Mouse (Mus musculus): ENCODE measurements around the gene Srf. TPM values are rescaled to one million over a fixed set of nuclear protein-coding genes. Genes with fewer than 3 reads are reported as not detected.
A peak's percentile ranks its signal among the peaks of the same experiment; 100 is the strongest.

Srf gene
- polyA plus RNA-seq, 1 experiment from 2014 or later = 8.9 TPM

GRCm38 (mm10) chr17:46593124-46593523, 37.1 kb upstream of the Srf start:
- Histone ChIP-seq H3K4me2 (ENCODE audit: low read depth, low read length) (no peak overlapping the region), H3K27me3 (ENCODE audit: control insufficient read depth, insufficient read depth, low read length) (no peaks in the 10 kb centered on the region), H3K9ac (ENCODE audit: low read length) (no peak overlapping the region), H3K9me3 (replicated peaks; ENCODE audit: control insufficient read depth, low read length) (no peaks in the 10 kb centered on the region), H3K27ac (ENCODE audit: low read length) (peak overlapping the region; percentile 71), H3K4me1 (ENCODE audit: control insufficient read depth, insufficient read depth, low read length) (peaks cover 26% of the 10 kb centered on the region), H3K36me3 (ENCODE audit: control insufficient read depth, insufficient read depth, low read length) (no peaks in the 10 kb centered on the region), H3K4me3 (replicated peaks; ENCODE audit: low read length) (no peak overlapping the region)
- ATAC-seq (ENCODE audit: insufficient read depth, low FRiP score) = 0 out of 2 replicates have a peak, but pooled peaks have one; percentile 18
- WGBS = 73% methylated on average over 4 of the region's 4 CpGs

- no peaks in the 10 kb centered on the region for H3K27me3 ChIP-seq (ENCODE audit: control insufficient read depth, insufficient read depth, low read length)
- no peak overlapping the region for H3K4me3 ChIP-seq (replicated peaks; ENCODE audit: low read length)
- H3K36me3 ChIP-seq (ENCODE audit: control insufficient read depth, insufficient read depth, low read length) = peaks cover 7% of the 10 kb centered on the region; the same call in 1 of the 2 replicates
- no peak overlapping the region for H3K4me2 ChIP-seq (ENCODE audit: low read depth, low read length)
- H3K9ac ChIP-seq (ENCODE audit: low read length) = no peak overlapping the region
- ATAC-seq (ENCODE audit: insufficient read depth, low FRiP score) = no peak
- H3K27ac ChIP-seq (ENCODE audit: low read length) = peak overlapping the region; percentile 53; the same call in 1 of the 2 replicates
- 71% methylated on average over 19 of the region's 19 CpGs for WGBS
- H3K4me1 ChIP-seq (ENCODE audit: control insufficient read depth, insufficient read depth, low read length) = peaks cover 26% of the 10 kb centered on the region
- H3K9me3 ChIP-seq (replicated peaks; ENCODE audit: control insufficient read depth, low read length) = no peaks in the 10 kb centered on the region
Observed at GRCm38 (mm10) chr17:46591406-46591805, 35.4 kb upstream of the Srf start.

DNA sequence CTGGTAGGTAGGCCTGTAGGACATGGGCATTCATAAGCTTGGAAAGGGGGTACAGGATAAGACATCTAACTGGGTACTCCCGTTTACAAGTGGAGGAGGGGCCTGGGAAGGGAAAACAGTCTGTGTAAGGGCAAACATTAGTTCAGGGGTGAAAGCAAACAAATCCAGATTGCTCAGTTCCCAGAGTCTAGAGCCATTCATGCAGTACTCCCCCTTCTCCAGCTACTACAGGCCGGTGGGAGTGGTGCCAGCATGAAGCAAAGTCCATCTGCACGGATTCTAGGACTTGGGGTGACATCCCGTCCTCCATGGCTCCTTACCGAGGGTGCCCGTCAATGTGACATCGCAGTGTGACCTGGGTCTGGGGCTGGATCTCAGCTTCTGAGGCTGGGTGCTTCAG, 34.5 kb upstream of the Srf start:
- H3K36me3 ChIP-seq (ENCODE audit: control insufficient read depth, insufficient read depth, low read length) = peaks cover 7% of the 10 kb centered on the region; the same call in 1 of the 2 replicates
- ATAC-seq (ENCODE audit: insufficient read depth, low FRiP score) = peak; percentile 73; the same call in 1 of the 2 replicates
- H3K4me2 ChIP-seq (ENCODE audit: low read depth, low read length) = 0 out of 2 replicates have a peak overlapping the region, but pooled peaks have one; percentile 6
- H3K9me3 ChIP-seq (replicated peaks; ENCODE audit: control insufficient read depth, low read length) = no peaks in the 10 kb centered on the region
- H3K27ac ChIP-seq (ENCODE audit: low read length) = peak overlapping the region; percentile 53
- H3K27me3 ChIP-seq (ENCODE audit: control insufficient read depth, insufficient read depth, low read length) = no peaks in the 10 kb centered on the region
- WGBS = 68% methylated on average over 7 of the region's 7 CpGs
- peaks cover 26% of the 10 kb centered on the region for H3K4me1 ChIP-seq (ENCODE audit: control insufficient read depth, insufficient read depth, low read length)
- H3K9ac ChIP-seq (ENCODE audit: low read length) = no peak overlapping the region
- no peak overlapping the region for H3K4me3 ChIP-seq (replicated peaks; ENCODE audit: low read length)

DNA sequence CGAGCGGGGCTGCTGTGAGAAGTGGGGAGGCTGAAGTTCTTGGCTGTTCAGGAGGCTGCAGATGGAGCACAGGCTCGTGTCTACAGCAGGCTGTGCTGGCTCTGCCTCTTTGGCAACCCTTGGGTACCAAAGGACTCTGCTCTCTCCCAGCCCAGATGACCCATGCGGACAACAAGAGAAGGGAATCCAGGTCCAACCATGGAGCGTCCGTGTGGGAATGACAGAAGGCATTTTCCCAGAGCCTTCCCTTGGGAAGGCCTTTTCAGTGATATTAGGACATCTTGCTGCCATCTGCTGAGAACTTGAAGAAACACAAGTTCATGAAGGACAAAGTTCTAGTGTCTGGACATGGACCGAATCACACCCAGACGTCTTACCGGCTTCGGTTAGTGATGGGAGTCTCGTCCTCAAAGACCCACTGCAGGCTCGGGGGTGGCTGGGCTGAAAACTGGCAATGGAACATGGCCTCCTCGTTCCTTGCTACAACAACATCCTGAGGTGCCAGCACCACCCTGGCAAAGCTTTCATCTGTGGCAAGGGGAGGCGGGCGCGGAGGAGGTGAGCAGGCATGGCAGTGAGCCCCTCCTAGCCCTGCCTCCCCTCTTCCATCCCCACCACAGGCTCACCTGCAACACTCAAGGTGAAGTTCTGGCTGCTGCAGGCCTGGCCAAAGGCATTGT, 33.8 kb upstream of the Srf start:
- no peak overlapping the region for H3K9ac ChIP-seq (ENCODE audit: low read length)
- H3K36me3 ChIP-seq (ENCODE audit: control insufficient read depth, insufficient read depth, low read length) = peaks cover 7% of the 10 kb centered on the region; the same call in 1 of the 2 replicates
- H3K4me2 ChIP-seq (ENCODE audit: low read depth, low read length) = 0 out of 2 replicates have a peak overlapping the region, but pooled peaks have one; percentile 1
- H3K27me3 ChIP-seq (ENCODE audit: control insufficient read depth, insufficient read depth, low read length) = no peaks in the 10 kb centered on the region
- H3K27ac ChIP-seq (ENCODE audit: low read length) = peak overlapping the region; percentile 21
- H3K4me1 ChIP-seq (ENCODE audit: control insufficient read depth, insufficient read depth, low read length) = peaks cover 21% of the 10 kb centered on the region
- whole genome bisulfite sequencing = 86% methylated on average over 16 of the region's 16 CpGs
- no peak overlapping the region for H3K4me3 ChIP-seq (replicated peaks; ENCODE audit: low read length)
- ATAC-seq (ENCODE audit: insufficient read depth, low FRiP score) = no peak
- no peaks in the 10 kb centered on the region for H3K9me3 ChIP-seq (replicated peaks; ENCODE audit: control insufficient read depth, low read length)

GRCm38 (mm10) chr17:46588913-46589312, 32.9 kb upstream of the Srf start:
- Histone ChIP-seq H3K36me3 (ENCODE audit: control insufficient read depth, insufficient read depth, low read length) (peaks cover 7% of the 10 kb centered on the region; the same call in 1 of the 2 replicates), H3K4me3 (replicated peaks; ENCODE audit: low read length) (no peak overlapping the region), H3K27me3 (ENCODE audit: control insufficient read depth, insufficient read depth, low read length) (no peaks in the 10 kb centered on the region), H3K4me1 (ENCODE audit: control insufficient read depth, insufficient read depth, low read length) (peaks cover 16% of the 10 kb centered on the region), H3K4me2 (ENCODE audit: low read depth, low read length) (no peak overlapping the region), H3K27ac (ENCODE audit: low read length) (no peak overlapping the region), H3K9me3 (replicated peaks; ENCODE audit: control insufficient read depth, low read length) (no peaks in the 10 kb centered on the region), H3K9ac (ENCODE audit: low read length) (no peak overlapping the region)
- 92% methylated on average over 6 of the region's 6 CpGs for WGBS
- ATAC-seq (ENCODE audit: insufficient read depth, low FRiP score) = no peak

GRCm38 (mm10) chr17:46588173-46588572, 32.2 kb upstream of the Srf start:
- Histone ChIP-seq H3K4me3 (replicated peaks; ENCODE audit: low read length) (no peak overlapping the region), H3K9me3 (replicated peaks; ENCODE audit: control insufficient read depth, low read length) (no peaks in the 10 kb centered on the region), H3K27ac (ENCODE audit: low read length) (no peak overlapping the region), H3K4me2 (ENCODE audit: low read depth, low read length) (no peak overlapping the region), H3K36me3 (ENCODE audit: control insufficient read depth, insufficient read depth, low read length) (peaks cover 7% of the 10 kb centered on the region; the same call in 1 of the 2 replicates), H3K27me3 (ENCODE audit: control insufficient read depth, insufficient read depth, low read length) (no peaks in the 10 kb centered on the region), H3K4me1 (ENCODE audit: control insufficient read depth, insufficient read depth, low read length) (peaks cover 12% of the 10 kb centered on the region), H3K9ac (ENCODE audit: low read length) (no peak overlapping the region)
- WGBS = 70% methylated on average over 9 of the region's 9 CpGs
- ATAC-seq (ENCODE audit: insufficient read depth, low FRiP score) = no peak

DNA sequence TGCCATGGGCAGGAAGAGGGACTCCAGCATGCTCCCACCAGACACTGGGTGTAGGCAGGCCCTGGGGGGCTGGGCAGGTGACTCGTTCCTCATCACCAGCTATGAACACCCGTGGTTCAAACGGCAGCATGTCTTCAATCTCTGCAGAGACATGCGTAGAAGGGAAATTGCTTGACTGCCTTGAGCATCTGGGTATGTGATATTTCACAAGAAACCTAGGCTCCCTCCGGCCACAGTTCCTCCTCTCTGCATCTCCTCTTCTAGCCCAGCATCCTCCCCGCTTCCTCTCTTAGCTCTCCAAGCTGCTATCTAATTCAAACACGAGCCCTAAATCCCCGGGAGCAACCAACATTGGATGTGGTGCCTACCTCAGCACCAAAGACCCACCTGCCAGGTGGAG, 30.4 kb upstream of the Srf start:
- no peak overlapping the region for H3K9ac ChIP-seq (ENCODE audit: low read length)
- no peaks in the 10 kb centered on the region for H3K9me3 ChIP-seq (replicated peaks; ENCODE audit: control insufficient read depth, low read length)
- H3K4me1 ChIP-seq (ENCODE audit: control insufficient read depth, insufficient read depth, low read length) = no peaks in the 10 kb centered on the region
- no peak overlapping the region for H3K4me2 ChIP-seq (ENCODE audit: low read depth, low read length)
- 81% methylated on average over 8 of the region's 8 CpGs for WGBS
- no peaks in the 10 kb centered on the region for H3K27me3 ChIP-seq (ENCODE audit: control insufficient read depth, insufficient read depth, low read length)
- ATAC-seq (ENCODE audit: insufficient read depth, low FRiP score) = no peak
- peaks cover 11% of the 10 kb centered on the region; the same call in 1 of the 2 replicates for H3K36me3 ChIP-seq (ENCODE audit: control insufficient read depth, insufficient read depth, low read length)
- H3K4me3 ChIP-seq (replicated peaks; ENCODE audit: low read length) = no peak overlapping the region
- no peak overlapping the region for H3K27ac ChIP-seq (ENCODE audit: low read length)

- H3K27ac ChIP-seq (ENCODE audit: low read length) = no peak overlapping the region
- H3K9ac ChIP-seq (ENCODE audit: low read length) = no peak overlapping the region
- H3K27me3 ChIP-seq (ENCODE audit: control insufficient read depth, insufficient read depth, low read length) = no peaks in the 10 kb centered on the region
- H3K9me3 ChIP-seq (replicated peaks; ENCODE audit: control insufficient read depth, low read length) = 0 out of 2 replicates have a peak, but pooled peaks cover 4% of the 10 kb centered on the region
- H3K4me3 ChIP-seq (replicated peaks; ENCODE audit: low read length) = no peak overlapping the region
- no peak for ATAC-seq (ENCODE audit: insufficient read depth, low FRiP score)
- H3K4me1 ChIP-seq (ENCODE audit: control insufficient read depth, insufficient read depth, low read length) = no peaks in the 10 kb centered on the region
- H3K4me2 ChIP-seq (ENCODE audit: low read depth, low read length) = no peak overlapping the region
- peaks cover 16% of the 10 kb centered on the region for H3K36me3 ChIP-seq (ENCODE audit: control insufficient read depth, insufficient read depth, low read length)
- WGBS = 58% methylated on average over 5 of the region's 5 CpGs
Observed at GRCm38 (mm10) chr17:46578650-46579049, 22.7 kb upstream of the Srf start.

GRCm38 (mm10) chr17:46576070-46576469, 20.1 kb upstream of the Srf start:
- 83% methylated on average over 13 of the region's 13 CpGs for WGBS
- Histone ChIP-seq H3K27me3 (ENCODE audit: control insufficient read depth, insufficient read depth, low read length) (no peaks in the 10 kb centered on the region), H3K36me3 (ENCODE audit: control insufficient read depth, insufficient read depth, low read length) (peaks cover 18% of the 10 kb centered on the region), H3K9ac (ENCODE audit: low read length) (no peak overlapping the region), H3K4me2 (ENCODE audit: low read depth, low read length) (no peak overlapping the region), H3K9me3 (replicated peaks; ENCODE audit: control insufficient read depth, low read length) (0 out of 2 replicates have a peak, but pooled peaks cover 4% of the 10 kb centered on the region), H3K27ac (ENCODE audit: low read length) (no peak overlapping the region), H3K4me3 (replicated peaks; ENCODE audit: low read length) (no peak overlapping the region), H3K4me1 (ENCODE audit: control insufficient read depth, insufficient read depth, low read length) (no peaks in the 10 kb centered on the region)
- no peak for ATAC-seq (ENCODE audit: insufficient read depth, low FRiP score)

Data from stomach, embryonic 16.5 days (tissue).